Mouse (Mus musculus) forebrain, postnatal 0 days (tissue): ENCODE results near the gene Ccdc38. TPM values are rescaled to one million over a fixed set of nuclear protein-coding genes. Genes with fewer than 3 reads are reported as not detected.
A peak's percentile ranks its signal among the peaks of the same experiment; 100 is the strongest.
"Not testable (repeated sequence)": the region's sequence is repeated elsewhere in the genome, so short reads cannot be mapped to it uniquely, and the experiment has no call there.

Experiments used
- ATAC-seq: fragments of 200-750 bp; cut with Nextera tagmentation; 2 replicates; pipeline ENCODE4 v1.8.0; 2017; ENCODE audit warnings: mild to moderate bottlenecking, moderate library complexity
- DNase-seq: peaks from one replicate; pipeline ENCODE4 v3.0.0-alpha.2; 2015
- H3K27ac ChIP-seq: fragments of 300-500 bp; sonication (generic); 2 replicates; pipeline ENCODE4 v1.5.1; 2014; ENCODE audit warnings: low read depth, mild to moderate bottlenecking, antibody characterized with exemption, low read length, moderate library complexity, mixed read lengths
- H3K27me3 ChIP-seq: fragments of 300-500 bp; sonication (generic); 2 replicates; pipeline ENCODE4 v1.6.1; 2014; ENCODE audit warnings: mild to moderate bottlenecking, low read length, mixed read lengths; ENCODE audit not compliant: insufficient read depth
- H3K36me3 ChIP-seq: fragments of 300-500 bp; sonication (generic); 2 replicates; pipeline ENCODE4 v1.6.1; 2014; ENCODE audit warnings: mild to moderate bottlenecking, moderate library complexity; ENCODE audit not compliant: insufficient read depth
- H3K4me1 ChIP-seq: fragments of 300-500 bp; sonication (generic); 2 replicates; pipeline ENCODE4 v1.6.1; 2014; ENCODE audit warnings: antibody characterized with exemption; ENCODE audit not compliant: insufficient read depth
- H3K4me2 ChIP-seq: fragments of 300-500 bp; sonication (generic); 2 replicates; pipeline ENCODE4 v1.6.1; 2014; ENCODE audit warnings: low read depth, mild to moderate bottlenecking, moderate library complexity
- H3K4me3 ChIP-seq: fragments of 300-500 bp; sonication (generic); 2 replicates; pipeline ENCODE4 v1.5.1; 2014; ENCODE audit warnings: low read depth, low read length, mixed read lengths
- H3K9ac ChIP-seq: fragments of 300-500 bp; sonication (generic); 2 replicates; pipeline ENCODE4 v1.6.1; 2014; ENCODE audit warnings: mild to moderate bottlenecking
- H3K9me3 ChIP-seq: fragments of 300-500 bp; sonication (generic); 2 replicates; pipeline ENCODE4 v1.6.1; 2016; ENCODE audit warnings: low read length
- CTCF ChIP-seq: sonication (generic); IDR thresholded peaks from 2 replicates; pipeline ENCODE4 v1.5.1; 2016; ENCODE audit warnings: antibody characterized with exemption, control low read depth, low read depth
- WGBS: fragments of 180-500 bp; shearing (Covaris S2); extraction: QIAGEN DNeasy Blood & Tissue Kit; methylation state at CpG from one replicate; pipeline ENCODE4 v1.1.7; 2014; 5-methylcytosine and 5-hydroxymethylcytosine counted together
- polyA plus RNA-seq: library from polyadenylated mRNA; unstranded; fragments of >200 nt; fragmentation: Nextera tagmentation; extraction: Ambion mirVana; gene quantifications from 2 replicates; pipeline ENCODE4 v1.2.1, GENCODE M21; 2015
- total RNA-seq: library from RNA; depleted of rRNA; stranded (reverse); fragments of >200 nt; gene quantifications from 2 replicates; pipeline ENCODE4 v1.2.3, GENCODE M21; 2014

Ccdc38 gene
- total and polyA plus RNA-seq, 2 experiments from 2014 or later = 0.41 TPM; not detected in 1

GRCm38 (mm10) chr10:93548991-93549390 is 8.6 kb downstream of the Ccdc38 start:
- Histone ChIP-seq H3K27ac (no peak overlapping the region), H3K4me3 (no peak overlapping the region), H3K9ac (no peak overlapping the region), H3K4me1 (no peaks in the 10 kb centered on the region), H3K4me2 (no peak overlapping the region), H3K36me3 (no peaks in the 10 kb centered on the region), H3K9me3 (no peaks in the 10 kb centered on the region), H3K27me3 (no peaks in the 10 kb centered on the region)
- DNase-seq (peak; percentile 83), ATAC-seq (peak; percentile 86)
- WGBS = 13% methylated on average over 7 of the region's 7 CpGs
- peak; percentile 91 for TF ChIP-seq CTCF

GRCm38 (mm10) chr10:93549821-93550220 is 9.4 kb downstream of the Ccdc38 start:
- H3K27me3 ChIP-seq = no peaks in the 10 kb centered on the region
- WGBS = 86% methylated on average over 10 of the region's 10 CpGs
- no peak overlapping the region for H3K4me2 ChIP-seq
- H3K4me3 ChIP-seq = no peak overlapping the region
- H3K9ac ChIP-seq = no peak overlapping the region
- no peak for TF ChIP-seq CTCF
- ATAC-seq = no peak
- H3K4me1 ChIP-seq = no peaks in the 10 kb centered on the region
- H3K9me3 ChIP-seq = no peaks in the 10 kb centered on the region
- H3K36me3 ChIP-seq = no peaks in the 10 kb centered on the region
- no peak overlapping the region for H3K27ac ChIP-seq
- no peak for DNase-seq

- no peak overlapping the region for H3K4me3 ChIP-seq
- ATAC-seq = no peak
- TF ChIP-seq CTCF = no peak
- WGBS = 80% methylated on average over 8 of the region's 8 CpGs
- no peak overlapping the region for H3K27ac ChIP-seq
- no peaks in the 10 kb centered on the region for H3K9me3 ChIP-seq
- H3K9ac ChIP-seq = no peak overlapping the region
- no peaks in the 10 kb centered on the region for H3K27me3 ChIP-seq
- no peaks in the 10 kb centered on the region for H3K36me3 ChIP-seq
- DNase-seq = no peak
- no peaks in the 10 kb centered on the region for H3K4me1 ChIP-seq
- H3K4me2 ChIP-seq = no peak overlapping the region
These were observed 12.2 kb downstream of the Ccdc38 start for GRCm38 (mm10) chr10:93552596-93552995.

- not testable (repeated sequence) for H3K27me3 ChIP-seq, H3K4me2 ChIP-seq, H3K27ac ChIP-seq, DNase-seq, H3K9ac ChIP-seq, H3K4me3 ChIP-seq, H3K9me3 ChIP-seq, ATAC-seq, H3K36me3 ChIP-seq, H3K4me1 ChIP-seq
- WGBS = 76% methylated on average over 2 of the region's 2 CpGs
These were observed 17.5 kb downstream of the Ccdc38 start for GRCm38 (mm10) chr10:93557971-93558370.

- TF ChIP-seq CTCF = no peak
- H3K36me3 ChIP-seq = no peaks in the 10 kb centered on the region
- H3K27me3 ChIP-seq = no peaks in the 10 kb centered on the region
- no peaks in the 10 kb centered on the region for H3K9me3 ChIP-seq
- H3K4me1 ChIP-seq = no peaks in the 10 kb centered on the region
- no peak overlapping the region for H3K4me3 ChIP-seq
- H3K27ac ChIP-seq = no peak overlapping the region
- H3K4me2 ChIP-seq = no peak overlapping the region
- 62% methylated on average over 9 of the region's 9 CpGs for WGBS
- ATAC-seq = no peak
- no peak for DNase-seq
- H3K9ac ChIP-seq = no peak overlapping the region
These were observed 19.4 kb downstream of the Ccdc38 start for GRCm38 (mm10) chr10:93559786-93560185.

GRCm38 (mm10) chr10:93564518-93565090 is 24.2 kb downstream of the Ccdc38 start:
- no peaks in the 10 kb centered on the region for H3K36me3 ChIP-seq
- WGBS = 91% methylated on average over 14 of the region's 14 CpGs
- no peak for TF ChIP-seq CTCF
- no peak overlapping the region for H3K27ac ChIP-seq
- no peak overlapping the region for H3K4me3 ChIP-seq
- DNase-seq (no peak), ATAC-seq (no peak)
- no peak overlapping the region for H3K4me2 ChIP-seq
- H3K27me3 ChIP-seq = no peaks in the 10 kb centered on the region
- H3K9ac ChIP-seq = no peak overlapping the region
- no peaks in the 10 kb centered on the region for H3K9me3 ChIP-seq
- H3K4me1 ChIP-seq = no peaks in the 10 kb centered on the region

- no peak overlapping the region for H3K4me3 ChIP-seq
- no peaks in the 10 kb centered on the region for H3K27me3 ChIP-seq
- H3K4me2 ChIP-seq = no peak overlapping the region
- no peaks in the 10 kb centered on the region for H3K36me3 ChIP-seq
- no peaks in the 10 kb centered on the region for H3K4me1 ChIP-seq
- H3K9ac ChIP-seq = no peak overlapping the region
- no peak for TF ChIP-seq CTCF
- no peaks in the 10 kb centered on the region for H3K9me3 ChIP-seq
- DNase-seq (no peak), ATAC-seq (no peak)
- no peak overlapping the region for H3K27ac ChIP-seq
- 92% methylated on average over 10 of the region's 10 CpGs for WGBS
These were observed 26.6 kb downstream of the Ccdc38 start for GRCm38 (mm10) chr10:93567066-93567465.
